Mouse (Mus musculus) kidney, adult 2 months (tissue): Measurements from ENCODE around the gene Tcf12.

Experiments
- CTCF ChIP-seq: fragments of 200-500 bp; conservative IDR thresholded peaks from 2 replicates; pipeline ENCODE4 v1.5.1; 2011; ENCODE audit warnings: low read depth, mild to moderate bottlenecking, control low read depth, low read length, moderate library complexity, mixed read lengths; ENCODE audit not compliant: insufficient read depth, insufficient read length
- POLR2A ChIP-seq: fragments of 200-500 bp; IDR thresholded peaks from one replicate; pipeline ENCODE4 v1.6.1; 2011; ENCODE audit warnings: low read depth, low read length, control low read depth

DNA sequence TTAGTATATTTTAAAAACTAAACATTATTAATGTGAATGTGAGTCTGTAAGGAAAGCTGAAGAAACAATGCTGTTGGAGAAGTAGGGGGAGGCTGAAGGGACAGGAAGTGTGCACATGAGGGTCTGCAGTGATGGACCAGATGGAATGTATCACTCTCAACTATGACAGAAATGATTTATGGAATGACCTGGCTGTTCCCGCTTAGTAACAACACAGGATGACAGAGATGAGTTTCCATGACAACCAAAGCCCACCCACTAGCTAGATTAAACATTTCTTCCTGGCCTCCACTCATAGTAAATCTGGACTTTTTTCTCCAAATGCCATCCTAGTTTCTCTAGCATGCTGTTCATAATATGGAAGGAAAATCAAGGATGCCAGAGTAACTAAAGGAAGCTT, 231.0 kb downstream of the Tcf12 start:
- no peak for TF ChIP-seq POLR2A
- TF ChIP-seq CTCF, result no peak
